Mouse (Mus musculus) midbrain, embryonic 11.5 days (tissue): ENCODE results near the gene Olfr527. TPM values are rescaled to one million over a fixed set of nuclear protein-coding genes. Genes with fewer than 3 reads are reported as not detected.

Source experiments
- ATAC-seq: fragments of 200-750 bp; cut with Nextera tagmentation; 2 replicates; pipeline ENCODE4 v1.8.0; 2017; ENCODE audit warnings: moderate TSS enrichment, moderate library complexity; ENCODE audit not compliant: low FRiP score
- DNase-seq: peaks from one replicate; pipeline ENCODE4 v3.0.0; 2015; ENCODE audit warnings: low spot score; ENCODE audit errors: missing footprints
- H3K27ac ChIP-seq: fragments of 300-500 bp; sonication (generic); 2 replicates; pipeline ENCODE4 v1.5.1; 2014; ENCODE audit warnings: low read depth, low read length
- H3K27me3 ChIP-seq: fragments of 300-500 bp; sonication (generic); 2 replicates; pipeline ENCODE4 v1.6.1; 2014; ENCODE audit warnings: mild to moderate bottlenecking, low read length, moderate library complexity, mixed read lengths; ENCODE audit not compliant: control insufficient read depth, insufficient read depth
- H3K36me3 ChIP-seq: fragments of 300-500 bp; sonication (generic); 2 replicates; pipeline ENCODE4 v1.6.1; 2014; ENCODE audit warnings: mild to moderate bottlenecking, low read length, moderate library complexity, mixed read lengths; ENCODE audit not compliant: control insufficient read depth, insufficient read depth
- H3K4me1 ChIP-seq: fragments of 300-500 bp; sonication (generic); 2 replicates; pipeline ENCODE4 v1.6.1; 2014; ENCODE audit warnings: low read length; ENCODE audit not compliant: control insufficient read depth, insufficient read depth
- H3K4me2 ChIP-seq: fragments of 300-500 bp; sonication (generic); 2 replicates; pipeline ENCODE4 v1.6.1; 2014; ENCODE audit warnings: mild to moderate bottlenecking, moderate library complexity
- H3K4me3 ChIP-seq: fragments of 300-500 bp; sonication (generic); 2 replicates; pipeline ENCODE4 v1.5.1; 2014; ENCODE audit warnings: low read depth, low read length
- H3K9ac ChIP-seq: fragments of 300-500 bp; sonication (generic); 2 replicates; pipeline ENCODE4 v1.6.1; 2014; ENCODE audit warnings: low read length
- H3K9me3 ChIP-seq: fragments of 300-500 bp; sonication (generic); 2 replicates; pipeline ENCODE4 v1.6.1; 2016; ENCODE audit warnings: low read length; ENCODE audit not compliant: control insufficient read depth
- WGBS: fragments of 180-500 bp; shearing (Covaris S2); extraction: QIAGEN DNeasy Blood & Tissue Kit; methylation state at CpG from one replicate; pipeline ENCODE4 v1.1.7; 2014; 5-methylcytosine and 5-hydroxymethylcytosine counted together
- polyA plus RNA-seq: library from polyadenylated mRNA; unstranded; fragments of >200 nt; fragmentation: Nextera tagmentation; extraction: Ambion mirVana; gene quantifications from 2 replicates; pipeline ENCODE4 v1.2.1, GENCODE M21; 2014

Gene Olfr527
- polyA plus RNA-seq, 1 experiment from 2014 or later = not detected

DNA sequence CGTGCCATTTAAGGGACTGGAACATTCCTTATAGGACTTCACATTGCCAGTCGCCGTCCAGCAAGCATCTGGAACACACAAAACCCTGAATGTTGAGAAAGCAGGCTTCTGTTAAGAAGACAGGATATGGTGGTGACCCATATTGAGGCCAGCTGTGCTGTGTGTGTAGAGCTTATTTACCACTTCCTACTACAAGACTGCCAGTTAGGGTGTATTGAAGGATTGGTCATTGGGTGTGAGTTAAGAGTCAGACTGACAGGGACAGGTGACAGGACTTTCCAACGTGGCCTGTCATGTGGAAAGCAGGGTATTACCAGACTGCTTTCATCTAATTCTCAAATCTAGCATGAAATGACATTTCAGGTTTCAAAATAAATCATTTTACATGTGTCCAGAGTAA lies 40.5 kb downstream of the Olfr527 start:
- no peak for DNase-seq
- no peaks in the 10 kb centered on the region for H3K9me3 ChIP-seq
- H3K4me1 ChIP-seq = no peaks in the 10 kb centered on the region
- no peaks in the 10 kb centered on the region for H3K36me3 ChIP-seq
- H3K4me3 ChIP-seq = no peak overlapping the region
- no peak overlapping the region for H3K4me2 ChIP-seq
- H3K9ac ChIP-seq = no peak overlapping the region
- 87% methylated on average over 4 of the region's 4 CpGs for WGBS
- no peaks in the 10 kb centered on the region for H3K27me3 ChIP-seq
- H3K27ac ChIP-seq = no peak overlapping the region
- ATAC-seq = no peak

- Histone ChIP-seq H3K9me3 (no peaks in the 10 kb centered on the region), H3K4me3 (no peak within 1 kb of the TSS), H3K4me2 (no peak within 1 kb of the TSS), H3K27me3 (no peaks in the 10 kb centered on the region), H3K4me1 (no peaks in the 10 kb centered on the region), H3K9ac (no peak within 1 kb of the TSS), H3K36me3 (no peaks in the 10 kb centered on the region), H3K27ac (no peak within 1 kb of the TSS)
- 78% methylated on average over 1 of the region's 1 CpGs for WGBS
- ATAC-seq (no peak), DNase-seq (no peak)
These were observed 42.4 kb downstream of the Olfr527 start, which contains the start of gene Olfr530 for GRCm38 (mm10) chr7:140376231-140376630. Gene Olfr530, minus strand, starts transcription at chr7:140376331.

DNA sequence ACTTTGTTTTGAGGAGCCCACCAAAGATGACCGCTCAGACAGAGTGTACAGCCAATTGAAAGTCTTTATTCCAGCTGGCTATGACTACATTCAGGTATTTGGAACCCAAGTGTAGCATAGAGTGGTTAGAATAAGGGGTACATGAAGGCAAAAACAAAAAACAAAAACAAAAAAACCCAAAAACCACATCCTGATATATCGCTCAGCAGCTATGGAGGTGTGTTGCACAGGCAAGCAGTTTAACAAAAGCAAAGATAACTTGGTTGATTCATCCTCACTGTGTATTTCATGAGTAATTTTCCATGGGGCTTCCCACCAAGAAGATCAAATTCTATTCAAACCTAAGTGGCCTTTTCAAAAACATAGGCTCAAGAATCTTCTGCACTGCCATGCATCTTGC lies 43.1 kb downstream of the Olfr527 start:
- Histone ChIP-seq H3K9ac (no peak overlapping the region), H3K9me3 (no peaks in the 10 kb centered on the region), H3K4me3 (no peak overlapping the region), H3K4me2 (no peak overlapping the region), H3K36me3 (no peaks in the 10 kb centered on the region), H3K27ac (no peak overlapping the region), H3K4me1 (no peaks in the 10 kb centered on the region), H3K27me3 (no peaks in the 10 kb centered on the region)
- no peak for DNase-seq
- 96% methylated on average over 2 of the region's 2 CpGs for WGBS
- ATAC-seq = no peak

Other genes with a start within 250 kb of the Olfr527 start
- not detected in 2 replicates for gene Prap1, start 240.6 kb upstream of the Olfr527 start, polyA plus RNA-seq
- gene Fuom, start 231.6 kb upstream of the Olfr527 start, polyA plus RNA-seq = 13.5 and 13.8 TPM in 2 replicates
- gene Paox, start 218.2 kb upstream of the Olfr527 start, polyA plus RNA-seq = 12.1 and 14.7 TPM in 2 replicates
- gene Echs1, start 217.5 kb upstream of the Olfr527 start, polyA plus RNA-seq = 163 and 178 TPM in 2 replicates
- gene Mtg1, start 196.5 kb upstream of the Olfr527 start, polyA plus RNA-seq = 21.4 and 31.2 TPM in 2 replicates
- 0.59 and 0.89 TPM in 2 replicates for gene Sprn, start 179.1 kb upstream of the Olfr527 start, polyA plus RNA-seq
- gene Olfr522, start 169.3 kb upstream of the Olfr527 start, polyA plus RNA-seq = not detected in 2 replicates
- gene Olfr523, start 160.8 kb upstream of the Olfr527 start, polyA plus RNA-seq = not detected in 2 replicates
- not detected in 2 replicates for gene Olfr524, start 128.1 kb upstream of the Olfr527 start, polyA plus RNA-seq
- gene Cd163l1, start 115.8 kb upstream of the Olfr527 start, polyA plus RNA-seq = not detected in 2 replicates
- gene 5830411N06Rik, start 86.7 kb upstream of the Olfr527 start, polyA plus RNA-seq = not detected in 2 replicates
- not detected in 2 replicates for gene Olfr525, start 13.2 kb upstream of the Olfr527 start, polyA plus RNA-seq
- not detected in 2 replicates for gene Olfr60, start 27.7 kb downstream of the Olfr527 start, polyA plus RNA-seq
- not detected in 2 replicates for gene Olfr530, start 42.3 kb downstream of the Olfr527 start, polyA plus RNA-seq
- gene Olfr531, start 68.9 kb downstream of the Olfr527 start, polyA plus RNA-seq = not detected in 2 replicates
- gene Olfr532, start 87.6 kb downstream of the Olfr527 start, polyA plus RNA-seq = not detected in 2 replicates
- gene Olfr533, start 129.4 kb downstream of the Olfr527 start, polyA plus RNA-seq = not detected in 2 replicates
- not detected in 2 replicates for gene Olfr535, start 150.2 kb downstream of the Olfr527 start, polyA plus RNA-seq
- gene Olfr536, start 173.4 kb downstream of the Olfr527 start, polyA plus RNA-seq = not detected in 2 replicates
- not detected in 2 replicates for gene Olfr538, start 233.9 kb downstream of the Olfr527 start, polyA plus RNA-seq